Mouse (Mus musculus): ENCODE data around the gene Gm3336. TPM values are rescaled to one million over a fixed set of nuclear protein-coding genes. Genes with fewer than 3 reads are reported as not detected.
A peak's percentile ranks its signal among the peaks of the same experiment; 100 is the strongest.

Gm3336 gene
- polyA plus RNA-seq, 1 experiment: 73.6 TPM

GRCm38 (mm10) chr8:70742176-70742575 is 23.8 kb downstream of the Gm3336 start:
- peaks cover 36% of the 10 kb centered on the region for H3K27me3 ChIP-seq (ENCODE audit: control insufficient read depth, insufficient read depth, low read length)
- no peak overlapping the region for H3K27ac ChIP-seq (ENCODE audit: insufficient read depth, low read depth, low read length)
- 69% methylated on average over 11 of the region's 11 CpGs for WGBS
- H3K36me3 ChIP-seq (ENCODE audit: control insufficient read depth, insufficient read depth, low read length): no peaks in the 10 kb centered on the region
- TF ChIP-seq CTCF (IDR thresholded peaks at IDR 0.05; ENCODE audit: extremely low read depth, insufficient read length, insufficient replicate concordance, low read depth, low read length) (no peak), POLR2A (IDR thresholded peaks at IDR 0.05; ENCODE audit: low read depth, low read length) (no peak)
- H3K4me1 ChIP-seq (ENCODE audit: control insufficient read depth, insufficient read depth, insufficient read length, low read length): peaks cover 11% of the 10 kb centered on the region
- no peak overlapping the region for H3K4me3 ChIP-seq (ENCODE audit: low read depth, low read length)

GRCm38 (mm10) chr8:70742981-70743655 is 24.8 kb downstream of the Gm3336 start:
- H3K27me3 ChIP-seq (ENCODE audit: control insufficient read depth, insufficient read depth, low read length): peaks cover 36% of the 10 kb centered on the region
- peak overlapping the region; percentile 52 for H3K4me3 ChIP-seq (ENCODE audit: low read depth, low read length)
- 12% methylated on average over 38 of the region's 38 CpGs for WGBS

DNA sequence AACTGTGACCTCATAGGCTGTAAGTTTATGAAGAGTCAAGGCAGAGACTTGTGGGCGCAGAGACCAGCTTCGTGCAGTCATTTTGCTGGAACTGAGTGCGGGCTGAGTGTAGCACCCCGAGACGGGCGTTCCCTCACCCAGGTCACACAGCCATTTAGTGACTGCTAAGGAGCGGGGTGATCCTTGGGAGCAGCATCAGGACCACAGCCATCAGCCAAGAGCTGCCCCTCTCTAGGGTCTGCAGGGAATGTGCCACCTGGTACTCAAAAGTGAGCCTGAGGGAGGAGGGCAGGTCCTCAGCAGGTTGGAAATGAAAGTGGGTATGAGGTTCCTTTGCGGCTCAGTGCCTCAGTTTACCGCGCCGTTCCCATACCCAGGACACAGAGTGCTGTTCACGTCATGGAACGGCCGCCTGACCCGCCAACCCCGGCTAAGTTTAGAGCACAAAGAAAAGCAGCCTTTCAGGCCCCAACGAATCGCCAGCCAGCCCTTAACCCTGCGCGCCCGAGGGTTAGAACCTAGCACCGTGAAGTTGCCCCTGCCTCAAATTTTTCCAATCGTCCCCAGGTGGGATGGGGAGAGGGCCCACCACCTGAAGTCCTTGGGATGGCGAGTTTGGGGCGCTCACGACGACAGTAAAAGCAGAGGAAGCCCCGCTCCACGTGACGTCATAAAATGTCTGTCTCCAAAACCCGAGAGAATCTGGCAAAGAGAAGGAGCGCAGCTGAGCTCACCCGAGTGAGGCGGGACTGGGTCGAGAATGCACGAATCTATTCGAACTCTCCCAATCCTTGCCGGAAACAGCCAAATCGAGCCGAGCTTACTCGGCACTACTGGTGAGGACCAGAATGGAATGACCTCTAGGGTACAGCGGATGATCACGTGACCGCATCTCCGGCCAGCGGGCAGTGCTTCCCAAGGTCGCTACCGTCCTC is 25.6 kb downstream of the Gm3336 start:
- Histone ChIP-seq H3K27ac (ENCODE audit: insufficient read depth, low read depth, low read length) (peak overlapping the region; percentile 13; the same call in 1 of the 2 replicates), H3K4me3 (ENCODE audit: low read depth, low read length) (peak overlapping the region; percentile 52), H3K4me1 (ENCODE audit: control insufficient read depth, insufficient read depth, insufficient read length, low read length) (peaks cover 11% of the 10 kb centered on the region), H3K27me3 (ENCODE audit: control insufficient read depth, insufficient read depth, low read length) (peaks cover 36% of the 10 kb centered on the region), H3K36me3 (ENCODE audit: control insufficient read depth, insufficient read depth, low read length) (no peaks in the 10 kb centered on the region)
- WGBS: 6% methylated on average over 48 of the region's 48 CpGs
- no peak for TF ChIP-seq POLR2A (IDR thresholded peaks at IDR 0.05; ENCODE audit: low read depth, low read length)
- no peak for TF ChIP-seq CTCF (IDR thresholded peaks at IDR 0.05; ENCODE audit: extremely low read depth, insufficient read length, insufficient replicate concordance, low read depth, low read length)

More at GRCm38 (mm10) chr8:70742981-70743655, 24.8 kb downstream of the Gm3336 start:
- no peak for TF ChIP-seq POLR2A (IDR thresholded peaks at IDR 0.05; ENCODE audit: low read depth, low read length)
- TF ChIP-seq CTCF (IDR thresholded peaks at IDR 0.05; ENCODE audit: extremely low read depth, insufficient read length, insufficient replicate concordance, low read depth, low read length): no peak
- peaks cover 11% of the 10 kb centered on the region for H3K4me1 ChIP-seq (ENCODE audit: control insufficient read depth, insufficient read depth, insufficient read length, low read length)
- 0 out of 2 replicates have a peak overlapping the region, but pooled peaks have one; percentile 13 for H3K27ac ChIP-seq (ENCODE audit: insufficient read depth, low read depth, low read length)
- no peaks in the 10 kb centered on the region for H3K36me3 ChIP-seq (ENCODE audit: control insufficient read depth, insufficient read depth, low read length)

- H3K4me3 ChIP-seq (ENCODE audit: low read depth, low read length): no peak overlapping the region
- no peaks in the 10 kb centered on the region for H3K36me3 ChIP-seq (ENCODE audit: control insufficient read depth, insufficient read depth, low read length)
- H3K27ac ChIP-seq (ENCODE audit: insufficient read depth, low read depth, low read length): no peak overlapping the region
- TF ChIP-seq POLR2A (IDR thresholded peaks at IDR 0.05; ENCODE audit: low read depth, low read length) (no peak), CTCF (IDR thresholded peaks at IDR 0.05; ENCODE audit: extremely low read depth, insufficient read length, insufficient replicate concordance, low read depth, low read length) (no peak)
- 36% methylated on average over 11 of the region's 11 CpGs for WGBS
- H3K4me1 ChIP-seq (ENCODE audit: control insufficient read depth, insufficient read depth, insufficient read length, low read length): peaks cover 11% of the 10 kb centered on the region
- H3K27me3 ChIP-seq (ENCODE audit: control insufficient read depth, insufficient read depth, low read length): peaks cover 36% of the 10 kb centered on the region
Measured at GRCm38 (mm10) chr8:70744806-70745205, 26.5 kb downstream of the Gm3336 start.

DNA sequence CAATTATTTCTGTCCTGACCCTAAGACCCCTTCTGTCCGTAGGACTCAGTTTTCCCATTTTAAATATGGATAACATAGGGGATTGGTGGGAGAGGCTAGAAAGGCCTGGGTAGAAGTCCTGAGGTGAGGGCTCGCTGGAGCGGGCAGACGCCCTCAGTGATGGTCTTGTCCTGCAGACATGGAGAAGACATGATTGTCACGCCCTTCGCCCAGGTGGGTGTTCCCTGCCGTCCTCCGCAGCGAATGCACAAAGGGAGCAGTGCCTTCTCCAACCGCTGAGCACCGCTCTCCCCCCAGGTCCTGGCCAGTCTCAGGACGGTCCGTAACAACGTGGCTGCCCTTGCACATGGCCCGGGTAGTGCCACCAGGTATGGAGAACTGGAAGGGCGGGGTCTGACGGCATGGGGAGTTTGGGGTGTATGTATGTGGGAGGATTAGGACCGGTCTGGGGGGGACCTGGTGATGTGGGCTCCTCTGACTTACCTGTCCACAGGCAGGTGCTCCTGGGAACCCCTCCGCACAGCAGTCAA is 27.4 kb downstream of the Gm3336 start:
- H3K27me3 ChIP-seq (ENCODE audit: control insufficient read depth, insufficient read depth, low read length): peaks cover 36% of the 10 kb centered on the region
- H3K36me3 ChIP-seq (ENCODE audit: control insufficient read depth, insufficient read depth, low read length): no peaks in the 10 kb centered on the region
- TF ChIP-seq POLR2A (IDR thresholded peaks at IDR 0.05; ENCODE audit: low read depth, low read length): no peak
- TF ChIP-seq CTCF (IDR thresholded peaks at IDR 0.05; ENCODE audit: extremely low read depth, insufficient read length, insufficient replicate concordance, low read depth, low read length): no peak
- H3K27ac ChIP-seq (ENCODE audit: insufficient read depth, low read depth, low read length): no peak overlapping the region
- H3K4me1 ChIP-seq (ENCODE audit: control insufficient read depth, insufficient read depth, insufficient read length, low read length): peaks cover 11% of the 10 kb centered on the region
- no peak overlapping the region for H3K4me3 ChIP-seq (ENCODE audit: low read depth, low read length)
- whole genome bisulfite sequencing: 60% methylated on average over 19 of the region's 19 CpGs

DNA sequence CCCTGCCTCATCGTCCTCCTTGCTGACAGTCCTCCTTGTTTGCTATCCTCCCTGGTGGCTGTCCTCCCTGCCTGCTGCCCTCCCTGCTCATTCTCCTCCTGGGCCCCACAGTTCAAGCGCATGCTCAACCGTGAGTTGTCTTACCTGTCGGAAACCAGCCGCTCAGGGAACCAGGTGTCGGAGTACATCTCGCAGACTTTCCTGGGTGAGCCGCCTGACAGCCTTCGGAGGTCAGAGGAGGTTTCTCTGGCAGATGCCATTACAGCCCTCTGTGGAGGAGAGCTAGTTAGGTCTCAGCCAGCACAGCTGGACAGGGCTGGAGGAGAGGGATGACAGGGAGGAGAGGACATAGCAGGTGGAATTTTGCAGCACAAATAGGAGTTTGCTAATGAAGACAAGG is 28.3 kb downstream of the Gm3336 start:
- no peak for TF ChIP-seq CTCF (IDR thresholded peaks at IDR 0.05; ENCODE audit: extremely low read depth, insufficient read length, insufficient replicate concordance, low read depth, low read length)
- no peak for TF ChIP-seq POLR2A (IDR thresholded peaks at IDR 0.05; ENCODE audit: low read depth, low read length)
- Histone ChIP-seq H3K36me3 (ENCODE audit: control insufficient read depth, insufficient read depth, low read length) (no peaks in the 10 kb centered on the region), H3K4me3 (ENCODE audit: low read depth, low read length) (no peak overlapping the region), H3K4me1 (ENCODE audit: control insufficient read depth, insufficient read depth, insufficient read length, low read length) (peaks cover 11% of the 10 kb centered on the region), H3K27ac (ENCODE audit: insufficient read depth, low read depth, low read length) (no peak overlapping the region), H3K27me3 (ENCODE audit: control insufficient read depth, insufficient read depth, low read length) (peaks cover 33% of the 10 kb centered on the region)
- 45% methylated on average over 9 of the region's 9 CpGs for WGBS

All from small intestine, adult 2 months (tissue).